In the genomic region with DNA sequence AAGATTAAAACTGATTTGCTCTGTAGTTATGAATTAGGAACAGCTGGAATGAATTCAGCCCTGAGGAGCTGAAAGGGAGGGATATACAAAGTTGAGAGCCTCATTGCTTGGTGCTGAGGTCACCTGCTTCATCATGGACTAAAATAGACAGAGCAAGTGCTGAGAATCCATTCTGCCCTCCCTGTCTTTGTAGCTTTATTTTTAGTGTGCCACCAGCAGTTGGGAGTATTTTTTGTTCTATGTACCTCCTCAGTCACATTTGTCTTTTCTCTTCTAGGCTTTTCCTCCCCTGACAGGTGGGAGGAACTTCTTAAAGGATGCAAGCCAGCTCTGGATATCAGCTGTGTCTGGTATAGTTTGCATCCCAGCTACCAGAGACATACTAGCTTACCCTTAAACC, we compare ENCODE assay signal across 17 mouse cellular contexts. TPM values are rescaled to one million over a fixed set of nuclear protein-coding genes. Genes with fewer than 3 reads are reported as not detected.
DNase-seq lines count a peak whose midpoint lies in the region; ATAC-seq and TF ChIP-seq lines count a peak whose summit lies in the region.
"Had no signal": no experiment of that assay in that cellular context is flagged by ENCODE, and none has a peak within 500 bp of the region (broad histone marks: within the 10 kb centered on the region; RNA-seq: fewer than 3 reads in every experiment).

No protein-coding gene starts in this region.

- no peak overlapping the region for H3K27ac ChIP-seq in intestine, embryonic 16.5 days (ENCODE audit: low read length)
- no peak overlapping the region for H3K27ac ChIP-seq in intestine, postnatal 0 days (ENCODE audit: low read depth, low read length)
- peak overlapping the region; percentile 83 for H3K27ac ChIP-seq in heart, adult 2 months
- H3K27ac ChIP-seq in heart, embryonic 11.5 days (ENCODE audit: low read depth, low read length): peak overlapping the region; percentile 75
- no peak overlapping the region for H3K27ac ChIP-seq in hindbrain, embryonic 16.5 days (ENCODE audit: low read depth, low read length)
- H3K27ac ChIP-seq: embryonic facial prominence, embryonic 13.5 days; liver, embryonic 13.5 days; lung, embryonic 15.5 days; midbrain, embryonic 15.5 days had no signal

- TF ChIP-seq POLR2A in heart, adult 2 months (IDR thresholded peaks at IDR 0.05; ENCODE audit: insufficient read depth, low read depth, low read length): 0 out of 2 replicates have a peak, but pooled peaks have one; percentile 27

- peak; percentile 44; the same call in 1 of the 2 replicates for ATAC-seq in intestine, embryonic 16.5 days
- ATAC-seq in intestine, postnatal 0 days: no peak
- peak; percentile 54; the same call in 1 of the 2 replicates for ATAC-seq in heart, embryonic 11.5 days (replicated peaks; ENCODE audit: insufficient number of reproducible peaks, low FRiP score, low TSS enrichment)
- no peak for ATAC-seq in hindbrain, embryonic 16.5 days

- intact Hi-C loops in heart, adult 2 months (cut with DNase I): no loop called here

- H3K9me3 ChIP-seq in intestine, embryonic 16.5 days (ENCODE audit: control insufficient read depth, low read length): no peaks in the 10 kb centered on the region
- no peaks in the 10 kb centered on the region for H3K9me3 ChIP-seq in intestine, postnatal 0 days (ENCODE audit: control insufficient read depth)
- H3K9me3 ChIP-seq in heart, embryonic 11.5 days (replicated peaks; ENCODE audit: control insufficient read depth, low read length): no peaks in the 10 kb centered on the region
- no peaks in the 10 kb centered on the region for H3K9me3 ChIP-seq in hindbrain, embryonic 16.5 days (ENCODE audit: control insufficient read depth, low read length)
- H3K9me3 ChIP-seq: embryonic facial prominence, embryonic 13.5 days; liver, embryonic 13.5 days; lung, embryonic 15.5 days; midbrain, embryonic 15.5 days had no signal

- no peaks in the 10 kb centered on the region for H3K4me1 ChIP-seq in intestine, embryonic 16.5 days (ENCODE audit: control insufficient read depth, insufficient read depth, low read length)
- no peaks in the 10 kb centered on the region for H3K4me1 ChIP-seq in intestine, postnatal 0 days (replicated peaks; ENCODE audit: control insufficient read depth, insufficient read depth, low read length)
- peaks cover 3% of the 10 kb centered on the region for H3K4me1 ChIP-seq in heart, adult 2 months (ENCODE audit: control insufficient read depth, insufficient read depth, low read length)
- peaks cover 8% of the 10 kb centered on the region for H3K4me1 ChIP-seq in heart, embryonic 11.5 days (ENCODE audit: control insufficient read depth, insufficient read depth, low read length)
- no peaks in the 10 kb centered on the region for H3K4me1 ChIP-seq in hindbrain, embryonic 16.5 days (ENCODE audit: control insufficient read depth, insufficient read depth, low read depth, low read length)
- H3K4me1 ChIP-seq: embryonic facial prominence, embryonic 13.5 days; liver, embryonic 13.5 days; lung, embryonic 15.5 days; midbrain, embryonic 15.5 days had no signal

- H3K4me2 ChIP-seq in intestine, embryonic 16.5 days (ENCODE audit: low read depth, low read length): no peak overlapping the region
- H3K4me2 ChIP-seq in intestine, postnatal 0 days (replicated peaks; ENCODE audit: low read depth): no peak overlapping the region
- no peak overlapping the region for H3K4me2 ChIP-seq in heart, embryonic 11.5 days
- no peak overlapping the region for H3K4me2 ChIP-seq in hindbrain, embryonic 16.5 days (ENCODE audit: low read length)
- H3K4me2 ChIP-seq: embryonic facial prominence, embryonic 13.5 days; liver, embryonic 13.5 days; lung, embryonic 15.5 days; midbrain, embryonic 15.5 days had no signal

- no peak for TF ChIP-seq EP300 in heart, adult 2 months (IDR thresholded peaks at IDR 0.05; ENCODE audit: insufficient read depth, low read depth, low read length)

- no peaks in the 10 kb centered on the region for H3K79me2 ChIP-seq in heart, adult 2 months (replicated peaks; ENCODE audit: control insufficient read depth, insufficient read depth, low read length)

- no peak overlapping the region for H3K9ac ChIP-seq in intestine, embryonic 16.5 days (ENCODE audit: low read depth, low read length)
- H3K9ac ChIP-seq in intestine, postnatal 0 days (ENCODE audit: low read depth, low read length): no peak overlapping the region
- H3K9ac ChIP-seq in heart, adult 2 months (ENCODE audit: low read depth, low read length): no peak overlapping the region
- H3K9ac ChIP-seq in heart, embryonic 11.5 days (ENCODE audit: low read depth, low read length): no peak overlapping the region
- H3K9ac ChIP-seq in hindbrain, embryonic 16.5 days (ENCODE audit: low read depth, low read length): no peak overlapping the region
- H3K9ac ChIP-seq: embryonic facial prominence, embryonic 13.5 days; liver, embryonic 13.5 days; lung, embryonic 15.5 days; midbrain, embryonic 15.5 days had no signal

- H3K36me3 ChIP-seq in intestine, embryonic 16.5 days (ENCODE audit: control insufficient read depth, insufficient read depth, low read length): no peaks in the 10 kb centered on the region
- H3K36me3 ChIP-seq in intestine, postnatal 0 days (ENCODE audit: control insufficient read depth, insufficient read depth): no peaks in the 10 kb centered on the region
- peaks cover 4% of the 10 kb centered on the region; the same call in 1 of the 2 replicates for H3K36me3 ChIP-seq in heart, adult 2 months (ENCODE audit: control insufficient read depth, insufficient read depth, low read length)
- H3K36me3 ChIP-seq in heart, embryonic 11.5 days (ENCODE audit: control insufficient read depth, insufficient read depth, low read length): no peaks in the 10 kb centered on the region
- no peaks in the 10 kb centered on the region for H3K36me3 ChIP-seq in hindbrain, embryonic 16.5 days (ENCODE audit: control insufficient read depth, insufficient read depth, low read length)
- H3K36me3 ChIP-seq: embryonic facial prominence, embryonic 13.5 days; liver, embryonic 13.5 days; lung, embryonic 15.5 days; midbrain, embryonic 15.5 days had no signal

- no peak for TF ChIP-seq CTCF in intestine, postnatal 0 days (IDR thresholded peaks at IDR 0.05; ENCODE audit: low read depth)
- no peak for TF ChIP-seq CTCF in heart, adult 2 months (IDR thresholded peaks at IDR 0.05)

- H3K4me3 ChIP-seq in intestine, embryonic 16.5 days (ENCODE audit: low read length): no peak overlapping the region
- no peak overlapping the region for H3K4me3 ChIP-seq in intestine, postnatal 0 days (ENCODE audit: low read depth, low read length)
- H3K4me3 ChIP-seq in heart, adult 2 months: no peak overlapping the region
- no peak overlapping the region for H3K4me3 ChIP-seq in heart, embryonic 11.5 days (ENCODE audit: low read depth, low read length)
- no peak overlapping the region for H3K4me3 ChIP-seq in hindbrain, embryonic 16.5 days (ENCODE audit: low read length)
- H3K4me3 ChIP-seq: embryonic facial prominence, embryonic 13.5 days; liver, embryonic 13.5 days; lung, embryonic 15.5 days; midbrain, embryonic 15.5 days had no signal

- DNase-seq in heart, adult 2 months: peak in 1 of 2 experiments; percentile 28
- peak; percentile 32 for DNase-seq in heart, postnatal 4 days
- DNase-seq in cerebellum, adult 9-10 months: no peak
- no peak for DNase-seq in cerebellum, postnatal 10 days
- DNase-seq: cerebellum, adult 11 months; layer of hippocampus, postnatal 36 days; left cerebral cortex, postnatal 4 days; liver, embryonic 13.5 days; retina, postnatal 1 day; thymus, adult 2 months had no signal

- H3K27me3 ChIP-seq in intestine, embryonic 16.5 days (replicated peaks; ENCODE audit: control insufficient read depth, insufficient read depth, low read length): no peaks in the 10 kb centered on the region
- H3K27me3 ChIP-seq in intestine, postnatal 0 days (replicated peaks; ENCODE audit: control insufficient read depth, insufficient read depth, low read length): no peaks in the 10 kb centered on the region
- no peaks in the 10 kb centered on the region for H3K27me3 ChIP-seq in heart, adult 2 months (ENCODE audit: control insufficient read depth, insufficient read depth, low read length)
- H3K27me3 ChIP-seq in heart, embryonic 11.5 days (ENCODE audit: control insufficient read depth, insufficient read depth, low read length): no peaks in the 10 kb centered on the region
- no peaks in the 10 kb centered on the region; the same call in 1 of the 2 replicates for H3K27me3 ChIP-seq in hindbrain, embryonic 16.5 days (replicated peaks; ENCODE audit: control insufficient read depth, insufficient read depth, low read length)
- H3K27me3 ChIP-seq: embryonic facial prominence, embryonic 13.5 days; liver, embryonic 13.5 days; lung, embryonic 15.5 days; midbrain, embryonic 15.5 days had no signal

RNA-seq across cellular contexts. Expression of gene Cacna2d1, which starts 32.4 kb away (rescaled TPM):
- 8.9 and 9.2 TPM in 2 replicates for polyA plus RNA-seq in intestine, embryonic 16.5 days (2015; fragmentation: Nextera tagmentation; extraction: Ambion mirVana)
- polyA plus RNA-seq in intestine, postnatal 0 days (2015; fragmentation: Nextera tagmentation; extraction: Ambion mirVana): 7.2 and 8.6 TPM in 2 replicates
- 10 to 100 TPM; 81.9 to 90.3 TPM for total RNA-seq in heart, adult 2 months (2021)
- polyA plus RNA-seq in heart, adult 2 months (2012; rRNA removed): 26.8 and 59.6 TPM in 2 replicates
- 17.9 TPM in 2 replicates for polyA plus RNA-seq in heart, embryonic 11.5 days (2014; fragmentation: Nextera tagmentation; extraction: Ambion mirVana)
- 10 to 100 TPM; 57.2 to 62.6 TPM for total RNA-seq in heart, postnatal 4 days (2021)
- 26.6 and 30.4 TPM in 2 replicates for polyA plus RNA-seq in hindbrain, embryonic 16.5 days (2015; fragmentation: Nextera tagmentation; extraction: Ambion mirVana)

Comparison
In these comparisons a context has a peak if more than half of its experiments do, and no peak if none do; other contexts are left out.
1. ATAC-seq: peak in intestine, embryonic 16.5 days (single experiment) and heart, embryonic 11.5 days (single experiment); none in intestine, postnatal 0 days (single experiment) and hindbrain, embryonic 16.5 days (single experiment).
2. H3K27ac ChIP-seq: peak in heart, adult 2 months (single experiment) and heart, embryonic 11.5 days (single experiment); none in intestine, embryonic 16.5 days (single experiment), intestine, postnatal 0 days (single experiment) and hindbrain, embryonic 16.5 days (single experiment).